Mouse (Mus musculus) liver, adult 2 months (tissue): ENCODE results near the gene Rplp2. TPM values are rescaled to one million over a fixed set of nuclear protein-coding genes. Genes with fewer than 3 reads are reported as not detected.

ENCODE experiments used
- DNase-seq: peaks from one replicate; pipeline ENCODE4 v3.0.0-alpha.2; 2011; ENCODE audit warnings: low read depth, low spot score; ENCODE audit errors: extremely low read depth
- H3K27ac ChIP-seq: fragments of 200-500 bp; replicated peaks from 2 replicates; pipeline ENCODE4 v1.5.1; 2012; ENCODE audit warnings: low read depth, mild to moderate bottlenecking, control low read depth, inconsistent platforms, low read length; ENCODE audit not compliant: insufficient read depth
- H3K27me3 ChIP-seq: fragments of 200-500 bp; 2 replicates; pipeline ENCODE4 v1.6.1; 2012; ENCODE audit warnings: mild to moderate bottlenecking, moderate library complexity, low read length, inconsistent platforms; ENCODE audit not compliant: control insufficient read depth, insufficient read depth
- H3K36me3 ChIP-seq: fragments of 200-500 bp; 2 replicates; pipeline ENCODE4 v1.6.1; 2012; ENCODE audit warnings: low read length, inconsistent platforms; ENCODE audit not compliant: control insufficient read depth, insufficient read depth
- H3K4me1 ChIP-seq: fragments of 200-500 bp; 2 replicates; pipeline ENCODE4 v1.6.1; 2011; ENCODE audit warnings: low read length; ENCODE audit not compliant: control insufficient read depth, insufficient read depth
- H3K4me3 ChIP-seq: fragments of 200-500 bp; 2 replicates; pipeline ENCODE4 v1.5.1; 2011; ENCODE audit warnings: low read depth, mild to moderate bottlenecking, control low read depth, low read length, moderate library complexity; ENCODE audit not compliant: insufficient read depth
- H3K79me2 ChIP-seq: fragments of 200-500 bp; 2 replicates; pipeline ENCODE4 v1.6.1; 2012; ENCODE audit warnings: inconsistent platforms, mild to moderate bottlenecking, low read length, moderate library complexity; ENCODE audit not compliant: control insufficient read depth, insufficient read depth
- H3K9ac ChIP-seq: fragments of 200-500 bp; 2 replicates; pipeline ENCODE4 v1.6.1; 2012; ENCODE audit warnings: low read depth, mild to moderate bottlenecking, control low read depth, inconsistent platforms, low read length
- CTCF ChIP-seq: fragments of 200-500 bp; IDR thresholded peaks from 2 replicates; pipeline ENCODE4 v1.5.1; 2011; ENCODE audit warnings: low read depth, low read length, control low read depth
- POLR2A ChIP-seq: fragments of 200-500 bp; IDR thresholded peaks from 2 replicates; pipeline ENCODE4 v1.6.1; 2011; ENCODE audit warnings: low read length, control low read depth; ENCODE audit not compliant: insufficient read depth; ENCODE audit errors: extremely low read depth
- WGBS: fragments of 180-500 bp; shearing (Covaris S2); methylation state at CpG from one replicate; pipeline ENCODE4 v1.1.7; 2018; 5-methylcytosine and 5-hydroxymethylcytosine counted together
- polyA plus RNA-seq: library from polyadenylated mRNA; depleted of rRNA; stranded (reverse); fragments of >200 nt; gene quantifications from 2 replicates; pipeline ENCODE4 v1.2.3, GENCODE M21; 2012
- total RNA-seq: library from RNA; depleted of rRNA; stranded (reverse); fragments of >200 nt; gene quantifications from 2 replicates; pipeline ENCODE4 v1.2.3, GENCODE M21; 2014

The Rplp2 gene
- total and polyA plus RNA-seq, 2 experiments, result 255 to 286 TPM

DNA sequence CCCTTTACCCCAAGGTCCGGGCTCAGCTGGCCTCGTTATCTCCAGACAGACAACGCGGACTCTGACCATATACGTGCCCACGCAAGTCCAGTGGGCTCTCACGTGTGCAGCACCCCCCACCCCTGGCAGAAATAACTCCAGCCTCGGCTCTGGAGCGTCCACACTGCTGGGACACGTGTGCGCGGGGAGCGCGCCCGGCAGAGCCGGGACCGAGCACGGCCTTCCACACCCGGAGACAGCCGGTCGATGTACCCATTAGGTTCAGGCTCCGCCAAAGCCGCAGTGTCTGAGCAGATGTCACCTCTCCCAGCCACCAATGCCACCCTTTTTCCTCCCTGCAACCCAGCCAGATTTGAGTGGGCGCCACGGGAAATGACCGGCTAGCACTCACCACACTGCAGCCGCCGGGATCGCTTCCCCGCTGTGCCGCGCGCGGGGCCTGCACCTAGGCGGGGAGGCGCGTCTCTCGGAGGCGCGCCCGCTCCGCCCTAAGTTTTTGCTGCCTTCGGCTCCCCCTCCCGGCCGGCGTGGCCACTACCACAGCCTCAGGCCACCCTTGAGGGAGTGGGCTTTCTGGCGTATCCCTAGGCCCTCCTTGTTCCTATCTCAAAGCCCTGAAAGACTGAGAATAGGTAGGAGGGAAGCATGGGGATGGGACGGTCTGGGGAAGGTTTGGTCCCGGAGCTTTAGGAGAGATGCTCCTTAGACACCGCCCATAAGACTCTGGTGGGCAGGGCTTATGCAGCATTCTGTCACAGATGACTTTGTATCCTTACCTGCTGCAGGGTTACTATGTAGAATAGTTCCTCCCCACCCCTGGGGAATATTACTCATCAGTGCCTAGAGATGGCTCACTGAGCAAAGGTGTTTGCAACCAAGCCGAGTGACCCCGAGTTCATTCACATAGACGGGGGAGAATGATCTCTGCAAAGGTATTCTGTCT is 9.7 kb upstream of the Rplp2 start, which contains the start of gene Slc25a22:
Gene Slc25a22, minus strand, starts transcription at position 715 of the 943 bp plus-strand sequence.
- TF ChIP-seq POLR2A, result peak; percentile 69
- TF ChIP-seq CTCF, result peak; percentile 82
- peak within 1 kb of the TSS; percentile 93 for H3K27ac ChIP-seq
- H3K4me3 ChIP-seq, result peak within 1 kb of the TSS; percentile 78
- H3K79me2 ChIP-seq, result no peaks in the 10 kb centered on the region; the same call in 1 of the 2 replicates
- no peaks in the 10 kb centered on the region for H3K36me3 ChIP-seq
- WGBS, result 5% methylated on average over 53 of the region's 53 CpGs
- peak; percentile 87 for DNase-seq
- H3K9ac ChIP-seq, result peak within 1 kb of the TSS; percentile 92
- peaks cover 20% of the 10 kb centered on the region for H3K4me1 ChIP-seq
- H3K27me3 ChIP-seq, result no peaks in the 10 kb centered on the region

- Histone ChIP-seq H3K4me1 (peaks cover 20% of the 10 kb centered on the region), H3K9ac (no peak overlapping the region), H3K79me2 (no peaks in the 10 kb centered on the region; the same call in 1 of the 2 replicates), H3K27me3 (no peaks in the 10 kb centered on the region), H3K36me3 (no peaks in the 10 kb centered on the region), H3K4me3 (no peak overlapping the region), H3K27ac (no peak overlapping the region)
- DNase-seq, result no peak
- 90% methylated on average over 12 of the region's 12 CpGs for WGBS
- no peak for TF ChIP-seq CTCF
- no peak for TF ChIP-seq POLR2A
Measured at GRCm38 (mm10) chr7:141438201-141438968, 8.8 kb upstream of the Rplp2 start.

- TF ChIP-seq CTCF (no peak), POLR2A (no peak)
Measured at GRCm38 (mm10) chr7:141439140-141439679, 8.0 kb upstream of the Rplp2 start.

DNA sequence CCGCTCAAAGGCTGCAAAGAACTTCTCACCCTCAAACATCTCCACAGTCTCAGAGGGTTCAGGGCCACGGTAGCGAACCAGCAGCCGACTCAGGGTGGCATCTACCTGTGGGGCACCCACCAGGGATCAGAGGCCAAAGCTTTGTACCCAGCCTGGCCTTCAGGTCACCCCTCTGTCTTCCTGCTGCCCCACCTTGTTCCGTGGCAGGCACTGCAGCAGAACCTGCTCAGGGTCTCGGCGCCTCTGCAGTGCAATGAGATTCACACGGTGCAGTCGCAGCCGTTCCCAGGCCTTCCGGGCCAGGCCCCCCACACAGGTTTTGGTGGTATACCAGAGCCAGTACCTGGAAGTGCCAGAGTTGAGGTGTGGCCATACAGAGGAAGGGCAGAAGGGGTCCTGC is 7.4 kb upstream of the Rplp2 start:
- Histone ChIP-seq H3K9ac (no peak overlapping the region), H3K27ac (no peak overlapping the region), H3K36me3 (no peaks in the 10 kb centered on the region), H3K4me3 (no peak overlapping the region), H3K4me1 (peaks cover 24% of the 10 kb centered on the region), H3K27me3 (no peaks in the 10 kb centered on the region), H3K79me2 (no peaks in the 10 kb centered on the region; the same call in 1 of the 2 replicates)
- no peak for DNase-seq
- 97% methylated on average over 11 of the region's 11 CpGs for WGBS
- TF ChIP-seq CTCF (no peak), POLR2A (no peak)

More at GRCm38 (mm10) chr7:141439140-141439679, 8.0 kb upstream of the Rplp2 start:
- H3K27me3 ChIP-seq, result no peaks in the 10 kb centered on the region
- H3K27ac ChIP-seq, result no peak overlapping the region
- H3K79me2 ChIP-seq, result no peaks in the 10 kb centered on the region; the same call in 1 of the 2 replicates
- no peak overlapping the region for H3K9ac ChIP-seq
- H3K36me3 ChIP-seq, result no peaks in the 10 kb centered on the region
- no peak overlapping the region for H3K4me3 ChIP-seq
- 95% methylated on average over 10 of the region's 10 CpGs for WGBS
- H3K4me1 ChIP-seq, result peaks cover 24% of the 10 kb centered on the region
- no peak for DNase-seq

DNA sequence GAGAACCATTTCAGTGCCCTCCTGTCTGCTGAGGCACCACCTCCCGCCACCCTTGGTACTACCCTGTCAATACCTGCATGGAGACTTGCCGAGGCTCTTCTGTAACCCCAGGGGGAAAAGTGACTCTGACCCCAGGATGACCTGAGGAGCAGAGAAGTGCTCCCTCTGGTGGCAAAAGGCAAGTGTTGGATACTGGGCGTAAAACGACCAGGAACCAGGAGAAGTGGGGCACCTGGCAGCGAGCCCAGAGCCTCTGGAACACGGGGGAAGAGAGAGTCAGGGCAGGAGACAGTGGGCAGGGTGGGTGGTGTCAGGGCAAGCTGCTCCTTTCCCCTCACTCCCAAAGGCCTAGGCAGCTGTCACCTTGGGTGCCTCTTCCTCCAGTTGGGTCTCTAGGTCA is 6.6 kb upstream of the Rplp2 start:
- TF ChIP-seq POLR2A (no peak), CTCF (peak; percentile 77)
- DNase-seq, result peak; percentile 57
- no peak overlapping the region for H3K27ac ChIP-seq
- no peaks in the 10 kb centered on the region for H3K27me3 ChIP-seq
- no peaks in the 10 kb centered on the region; the same call in 1 of the 2 replicates for H3K79me2 ChIP-seq
- WGBS, result 8% methylated on average over 6 of the region's 6 CpGs
- H3K4me3 ChIP-seq, result no peak overlapping the region
- no peak overlapping the region for H3K9ac ChIP-seq
- H3K36me3 ChIP-seq, result no peaks in the 10 kb centered on the region
- peaks cover 21% of the 10 kb centered on the region for H3K4me1 ChIP-seq
